Mouse (Mus musculus): ENCODE measurements around the gene Fabp3. TPM values are rescaled to one million over a fixed set of nuclear protein-coding genes. Genes with fewer than 3 reads are reported as not detected.

Gene Fabp3
- total RNA-seq (2014; fragmentation: Nextera tagmentation) (not detected in 2 replicates), total RNA-seq (2017) (not detected in 2 replicates)

- peak; percentile 52 for ATAC-seq (replicated peaks; ENCODE audit: poor library complexity, severe bottlenecking)
These were observed at the start of gene Fabp3, which contains the start of gene Gm10570 for GRCm38 (mm10) chr4:130308231-130309081. TSS of gene Fabp3 (plus strand) at chr4:130308595. TSS of gene Gm10570 (minus strand) at chr4:130308674.

- ATAC-seq (replicated peaks; ENCODE audit: poor library complexity, severe bottlenecking), result no peak
These were observed 48.0 kb upstream of the Fabp3 start for GRCm38 (mm10) chr4:130260406-130260805.

- no peak for ATAC-seq (replicated peaks; ENCODE audit: poor library complexity, severe bottlenecking)
These were observed 44.3 kb upstream of the Fabp3 start for GRCm38 (mm10) chr4:130264131-130264530.

- peak; percentile 79 for ATAC-seq (replicated peaks; ENCODE audit: poor library complexity, severe bottlenecking)
These were observed 43.6 kb upstream of the Fabp3 start for GRCm38 (mm10) chr4:130264698-130265349.

- ATAC-seq (replicated peaks; ENCODE audit: poor library complexity, severe bottlenecking), result no peak
These were observed 41.8 kb upstream of the Fabp3 start for GRCm38 (mm10) chr4:130266601-130267000.

- no peak for ATAC-seq (replicated peaks; ENCODE audit: poor library complexity, severe bottlenecking)
These were observed 41.3 kb upstream of the Fabp3 start for GRCm38 (mm10) chr4:130267069-130267468.

GRCm38 (mm10) chr4:130268736-130269135 is 39.7 kb upstream of the Fabp3 start:
- ATAC-seq (replicated peaks; ENCODE audit: poor library complexity, severe bottlenecking), result no peak

GRCm38 (mm10) chr4:130270089-130270488 is 38.3 kb upstream of the Fabp3 start:
- no peak for ATAC-seq (replicated peaks; ENCODE audit: poor library complexity, severe bottlenecking)

- ATAC-seq (replicated peaks; ENCODE audit: poor library complexity, severe bottlenecking), result peak; percentile 63
These were observed 37.6 kb upstream of the Fabp3 start for GRCm38 (mm10) chr4:130270611-130271347.

- ATAC-seq (replicated peaks; ENCODE audit: poor library complexity, severe bottlenecking), result no peak
These were observed 34.6 kb upstream of the Fabp3 start for GRCm38 (mm10) chr4:130273698-130274345.

GRCm38 (mm10) chr4:130274346-130275015 is 33.9 kb upstream of the Fabp3 start:
- ATAC-seq (replicated peaks; ENCODE audit: poor library complexity, severe bottlenecking), result no peak

GRCm38 (mm10) chr4:130275016-130275822 is 33.2 kb upstream of the Fabp3 start:
- ATAC-seq (replicated peaks; ENCODE audit: poor library complexity, severe bottlenecking), result no peak

- ATAC-seq (replicated peaks; ENCODE audit: poor library complexity, severe bottlenecking), result no peak
These were observed 32.6 kb upstream of the Fabp3 start for GRCm38 (mm10) chr4:130275823-130276105.

GRCm38 (mm10) chr4:130276573-130277176 is 31.7 kb upstream of the Fabp3 start:
- ATAC-seq (replicated peaks; ENCODE audit: poor library complexity, severe bottlenecking), result peak; percentile 38

- no peak for ATAC-seq (replicated peaks; ENCODE audit: poor library complexity, severe bottlenecking)
These were observed 29.3 kb upstream of the Fabp3 start, which contains the start of gene Serinc2 for GRCm38 (mm10) chr4:130279105-130279504. TSS of gene Serinc2 (minus strand) at chr4:130279205.

GRCm38 (mm10) chr4:130282856-130283255 is 25.5 kb upstream of the Fabp3 start:
- no peak for ATAC-seq (replicated peaks; ENCODE audit: poor library complexity, severe bottlenecking)

GRCm38 (mm10) chr4:130283826-130284225 is 24.6 kb upstream of the Fabp3 start:
- ATAC-seq (replicated peaks; ENCODE audit: poor library complexity, severe bottlenecking), result peak; percentile 88

GRCm38 (mm10) chr4:130286531-130286930 is 21.9 kb upstream of the Fabp3 start:
- no peak for ATAC-seq (replicated peaks; ENCODE audit: poor library complexity, severe bottlenecking)

GRCm38 (mm10) chr4:130289824-130290223 is 18.6 kb upstream of the Fabp3 start:
- ATAC-seq (replicated peaks; ENCODE audit: poor library complexity, severe bottlenecking), result peak; percentile 52; the same call in 1 of the 2 replicates
